Mouse (Mus musculus) MEL (cell line): ENCODE data around the gene Svs1. TPM values are rescaled to one million over a fixed set of nuclear protein-coding genes. Genes with fewer than 3 reads are reported as not detected.

Experiments used
- DNase-seq: peaks from one replicate; pipeline ENCODE4 v3.0.0; 2011; ENCODE audit warnings: low read depth, low spot score
- H3K27ac ChIP-seq: 2 replicates; pipeline ENCODE4 v1.5.1; 2012; ENCODE audit warnings: low read depth, mild to moderate bottlenecking, control low read depth, low read length, moderate library complexity; ENCODE audit not compliant: control insufficient read depth
- H3K27me3 ChIP-seq, 2 experiments: fragments of 150-350 bp in 1 of 2; sonication (generic) in 1 of 2; 2 replicates each; pipeline ENCODE4 v1.6.1; 2012; ENCODE audit warnings: low read length in 2 of 2, mild to moderate bottlenecking in 2 of 2, improper control_type of control experiment in 1 of 2, moderate library complexity in 1 of 2; ENCODE audit not compliant: insufficient read depth in 2 of 2, control insufficient read depth in 1 of 2
- H3K36me3 ChIP-seq, 2 experiments: 2 replicates each; pipeline ENCODE4 v1.6.1; 2012 to 2014; ENCODE audit warnings: low read length in 2 of 2, improper control_type of control experiment in 1 of 2, inconsistent platforms in 1 of 2, mild to moderate bottlenecking in 1 of 2; ENCODE audit not compliant: insufficient read depth in 2 of 2, control insufficient read depth in 1 of 2
- H3K4me1 ChIP-seq, 2 experiments: fragments of 150-350 bp in 1 of 2; sonication (generic) in 1 of 2; 2 replicates each; pipeline ENCODE4 v1.6.1; 2012; ENCODE audit warnings: low read length in 2 of 2, improper control_type of control experiment in 1 of 2, mild to moderate bottlenecking in 1 of 2; ENCODE audit not compliant: insufficient read depth in 2 of 2, control insufficient read depth in 1 of 2
- H3K4me3 ChIP-seq, 2 experiments: fragments of 150-350 bp in 1 of 2; sonication (generic) in 1 of 2; 2 replicates each; pipeline ENCODE4 v1.5.1; 2012; ENCODE audit warnings: low read depth in 2 of 2, low read length in 2 of 2, mild to moderate bottlenecking in 2 of 2, moderate library complexity in 2 of 2, control low read depth in 1 of 2, improper control_type of control experiment in 1 of 2; ENCODE audit not compliant: control insufficient read depth in 1 of 2, insufficient read depth in 1 of 2
- H3K79me2 ChIP-seq: 2 replicates; pipeline ENCODE4 v1.6.1; 2012; ENCODE audit warnings: mild to moderate bottlenecking, low read length, moderate library complexity; ENCODE audit not compliant: control insufficient read depth, poor library complexity, insufficient read depth
- H3K9ac ChIP-seq: 2 replicates; pipeline ENCODE4 v1.6.1; 2012; ENCODE audit warnings: low read depth, mild to moderate bottlenecking, control low read depth, low read length, moderate library complexity; ENCODE audit not compliant: control insufficient read depth, poor library complexity, severe bottlenecking
- H3K9me3 ChIP-seq: fragments of 150-350 bp; sonication (generic); replicated peaks from 2 replicates; pipeline ENCODE4 v1.6.1; 2012; ENCODE audit warnings: mild to moderate bottlenecking, low read length, improper control_type of control experiment, moderate library complexity; ENCODE audit not compliant: insufficient read depth
- CHD1 ChIP-seq: IDR thresholded peaks from 2 replicates; pipeline ENCODE4 v1.6.1; 2012; ENCODE audit warnings: low read depth, mild to moderate bottlenecking, inconsistent platforms, low read length, improper control_type of control experiment
- ELF1 ChIP-seq: IDR thresholded peaks from 2 replicates; pipeline ENCODE4 v1.6.1; 2014; ENCODE audit warnings: low read depth, mild to moderate bottlenecking, inconsistent platforms, low read length, improper control_type of control experiment, moderate library complexity
- EP300 ChIP-seq, 2 experiments: IDR thresholded peaks; 2 replicates each; pipeline ENCODE4 v1.6.1; 2011; ENCODE audit warnings: improper control_type of control experiment in 2 of 2, low read length in 2 of 2, low read depth in 1 of 2, mild to moderate bottlenecking in 1 of 2
- ETS1 ChIP-seq: IDR thresholded peaks from 2 replicates; pipeline ENCODE4 v1.6.1; 2012; ENCODE audit warnings: low read depth, mild to moderate bottlenecking, inconsistent platforms, low read length, improper control_type of control experiment, moderate library complexity
- GABPA ChIP-seq: IDR thresholded peaks from 2 replicates; pipeline ENCODE4 v1.6.1; 2012; ENCODE audit warnings: low read depth, mild to moderate bottlenecking, inconsistent platforms, low read length, improper control_type of control experiment, moderate library complexity
- GATA1 ChIP-seq: IDR thresholded peaks from 2 replicates; pipeline ENCODE4 v1.6.1; 2011; ENCODE audit warnings: low read depth, low read length, improper control_type of control experiment
- HCFC1 ChIP-seq: IDR thresholded peaks from 2 replicates; pipeline ENCODE4 v1.6.1; 2012; ENCODE audit warnings: low read depth, mild to moderate bottlenecking, inconsistent platforms, low read length, improper control_type of control experiment, moderate library complexity
- JUND ChIP-seq: IDR thresholded peaks from 2 replicates; pipeline ENCODE4 v1.6.1; 2011; ENCODE audit warnings: low read depth, mild to moderate bottlenecking, improper control_type of control experiment, low read length
- MAFK ChIP-seq: IDR thresholded peaks from 2 replicates; pipeline ENCODE4 v1.6.1; 2011; ENCODE audit warnings: low read depth, mild to moderate bottlenecking, low read length, improper control_type of control experiment, borderline replicate concordance
- MEF2A ChIP-seq: IDR thresholded peaks from 2 replicates; pipeline ENCODE4 v1.6.1; 2014; ENCODE audit warnings: low read depth, mild to moderate bottlenecking, inconsistent platforms, low read length, improper control_type of control experiment; ENCODE audit not compliant: poor library complexity, insufficient replicate concordance, severe bottlenecking; ENCODE audit errors: extremely low read depth
- MXI1 ChIP-seq: IDR thresholded peaks from 2 replicates; pipeline ENCODE4 v1.6.1; 2011; ENCODE audit warnings: mild to moderate bottlenecking, low read depth, low read length, improper control_type of control experiment
- MYC ChIP-seq: IDR thresholded peaks from 2 replicates; pipeline ENCODE4 v1.6.1; 2011; ENCODE audit warnings: low read depth, mild to moderate bottlenecking, low read length, improper control_type of control experiment, moderate library complexity
- NELFE ChIP-seq: IDR thresholded peaks from 2 replicates; pipeline ENCODE4 v1.6.1; 2011; ENCODE audit warnings: low read depth, low read length, improper control_type of control experiment
- NRF1 ChIP-seq: IDR thresholded peaks from 2 replicates; pipeline ENCODE4 v1.6.1; 2014; ENCODE audit warnings: low read depth, mild to moderate bottlenecking, inconsistent platforms, low read length, improper control_type of control experiment, moderate library complexity; ENCODE audit not compliant: poor library complexity, insufficient read depth, severe bottlenecking
- POLR2A ChIP-seq, 2 experiments: IDR thresholded peaks; 2 replicates each; pipeline ENCODE4 v1.6.1; 2011 to 2012; ENCODE audit warnings: low read length in 2 of 2, mild to moderate bottlenecking in 2 of 2, control low read depth in 1 of 2, improper control_type of control experiment in 1 of 2, low read depth in 1 of 2, moderate library complexity in 1 of 2; ENCODE audit not compliant: control insufficient read depth in 1 of 2, insufficient read depth in 1 of 2, poor library complexity in 1 of 2
- POLR2AphosphoS2 ChIP-seq: IDR thresholded peaks from 2 replicates; pipeline ENCODE4 v1.6.1; 2011; ENCODE audit warnings: low read length, improper control_type of control experiment
- RCOR1 ChIP-seq: IDR thresholded peaks from 2 replicates; pipeline ENCODE4 v1.6.1; 2012; ENCODE audit warnings: low read depth, mild to moderate bottlenecking, inconsistent platforms, low read length, improper control_type of control experiment
- SIN3A ChIP-seq: IDR thresholded peaks from 2 replicates; pipeline ENCODE4 v1.6.1; 2012; ENCODE audit warnings: low read length, improper control_type of control experiment, inconsistent platforms
- SMC3 ChIP-seq: IDR thresholded peaks from 2 replicates; pipeline ENCODE4 v1.6.1; 2011; ENCODE audit warnings: low read depth, low read length, improper control_type of control experiment
- TBP ChIP-seq: IDR thresholded peaks from 2 replicates; pipeline ENCODE4 v1.8.0; 2011; ENCODE audit warnings: low read depth, low read length, improper control_type of control experiment
- TCF12 ChIP-seq: IDR thresholded peaks from 2 replicates; pipeline ENCODE4 v1.6.1; 2014; ENCODE audit warnings: low read depth, mild to moderate bottlenecking, inconsistent platforms, low read length, improper control_type of control experiment, moderate library complexity
- USF1 ChIP-seq: IDR thresholded peaks from 2 replicates; pipeline ENCODE4 v1.6.1; 2014; ENCODE audit warnings: low read depth, mild to moderate bottlenecking, inconsistent platforms, low read length, improper control_type of control experiment, moderate library complexity
- ZC3H11A ChIP-seq: IDR thresholded peaks from 2 replicates; pipeline ENCODE4 v1.6.1; 2012; ENCODE audit warnings: low read depth, mild to moderate bottlenecking, inconsistent platforms, low read length, improper control_type of control experiment
- ZKSCAN1 ChIP-seq: IDR thresholded peaks from 2 replicates; pipeline ENCODE4 v1.6.1; 2012; ENCODE audit warnings: low read depth, mild to moderate bottlenecking, inconsistent platforms, low read length, improper control_type of control experiment, moderate library complexity
- ZNF384 ChIP-seq: IDR thresholded peaks from 2 replicates; pipeline ENCODE4 v1.6.1; 2012; ENCODE audit warnings: low read depth, mild to moderate bottlenecking, inconsistent platforms, low read length, improper control_type of control experiment
- polyA plus RNA-seq, 2 experiments: library from polyadenylated mRNA; stranded (reverse) in 1 of 2; unstranded in 1 of 2; fragments of >175 nt in 1 of 2; fragments of >200 nt in 1 of 2; gene quantifications; 2 replicates each; pipeline versions ENCODE4 v1.2.1 to v1.2.4; 2012; ENCODE audit warnings: low replicate concordance in 2 of 2, low read depth in 1 of 2; ENCODE audit not compliant: insufficient read length in 2 of 2, insufficient read depth in 1 of 2, missing spikeins in 1 of 2
- total RNA-seq: library from RNA; depleted of rRNA; stranded (reverse); fragments of 300-350 nt; gene quantifications from 2 replicates; pipeline ENCODE4 v1.2.3, GENCODE M21; 2012

Svs1 gene
- total and polyA plus RNA-seq, 3 experiments: not detected

DNA sequence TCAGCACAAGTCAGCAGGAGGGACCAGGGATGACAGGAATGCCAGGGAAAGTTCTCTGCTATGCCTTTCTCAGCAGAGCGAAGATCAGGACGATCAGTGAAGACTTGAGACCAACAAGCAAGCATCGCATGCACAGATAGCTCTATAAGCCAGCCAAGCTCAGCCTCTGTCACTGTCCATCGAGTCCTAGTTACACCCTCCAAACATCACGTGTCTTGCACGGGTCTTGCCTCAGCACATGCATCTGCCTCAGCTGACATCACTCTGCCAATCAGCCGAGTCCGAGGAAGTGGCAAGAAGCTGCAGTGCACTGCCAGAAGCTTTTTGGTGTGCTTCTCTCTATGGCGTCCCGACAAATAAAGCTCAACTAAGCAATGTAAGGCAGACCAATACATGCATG is 36.7 kb downstream of the Svs1 start:
- Histone ChIP-seq H3K27ac (no peak overlapping the region), H3K27me3 (no peaks in the 10 kb centered on the region), H3K4me1 (no peaks in the 10 kb centered on the region), H3K9ac (no peak overlapping the region), H3K79me2 (no peaks in the 10 kb centered on the region), H3K36me3 (no peaks in the 10 kb centered on the region), H3K4me3 (no peak overlapping the region), H3K9me3 (no peaks in the 10 kb centered on the region)
- TF ChIP-seq MXI1 (no peak), ZNF384 (no peak), TCF12 (no peak), SIN3A (no peak), JUND (no peak), CHD1 (no peak), HCFC1 (no peak), POLR2A (IDR thresholded peaks at IDR 0.05; ENCODE audit: control insufficient read depth in 1 of 2, insufficient read depth in 1 of 2, low read depth in 1 of 2, low read length in 2 of 2, poor library complexity in 1 of 2) (no peak), NELFE (no peak), ZKSCAN1 (no peak), USF1 (no peak), RCOR1 (no peak)
- DNase-seq: no peak

DNA sequence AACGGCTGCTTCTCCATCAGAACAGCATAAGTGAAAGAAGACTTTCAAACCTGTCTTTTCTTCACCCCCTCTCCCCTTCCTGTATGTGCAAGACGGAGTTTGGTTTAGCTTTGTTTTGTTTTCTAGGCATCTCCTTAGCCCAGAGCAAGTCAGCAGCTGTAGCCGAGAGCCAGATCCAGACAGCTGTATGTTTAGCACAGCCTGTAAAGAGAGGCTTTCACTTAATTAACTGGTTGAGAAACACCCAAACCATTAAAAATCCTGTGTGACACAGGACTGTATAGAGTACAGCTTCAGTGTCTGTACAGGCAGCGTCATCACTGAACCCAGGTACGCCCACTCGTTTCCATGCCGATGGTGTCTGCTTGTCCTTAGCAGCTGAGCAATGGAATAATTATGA is 38.6 kb downstream of the Svs1 start:
- H3K9ac ChIP-seq: no peak overlapping the region
- H3K79me2 ChIP-seq: no peaks in the 10 kb centered on the region
- H3K4me1 ChIP-seq: no peaks in the 10 kb centered on the region
- H3K27me3 ChIP-seq: no peaks in the 10 kb centered on the region
- no peak for DNase-seq
- no peaks in the 10 kb centered on the region for H3K9me3 ChIP-seq
- no peak overlapping the region for H3K4me3 ChIP-seq
- no peaks in the 10 kb centered on the region for H3K36me3 ChIP-seq
- TF ChIP-seq ZKSCAN1 (no peak), USF1 (no peak), TBP (no peak), SMC3 (no peak), ZC3H11A (no peak), MAFK (no peak), ELF1 (no peak), NRF1 (no peak), GATA1 (no peak), POLR2AphosphoS2 (no peak), GABPA (no peak), MEF2A (no peak), MXI1 (no peak), MYC (no peak), RCOR1 (no peak), ETS1 (no peak), EP300 (IDR thresholded peaks at IDR 0.05; ENCODE audit: low read depth in 1 of 2, low read length in 2 of 2) (no peak)
- TF ChIP-seq, all 39 proteins: peak for 0
- no peak overlapping the region for H3K27ac ChIP-seq
